Comparison of ENCODE assay signal across 21 mouse cellular contexts in the genomic region with DNA sequence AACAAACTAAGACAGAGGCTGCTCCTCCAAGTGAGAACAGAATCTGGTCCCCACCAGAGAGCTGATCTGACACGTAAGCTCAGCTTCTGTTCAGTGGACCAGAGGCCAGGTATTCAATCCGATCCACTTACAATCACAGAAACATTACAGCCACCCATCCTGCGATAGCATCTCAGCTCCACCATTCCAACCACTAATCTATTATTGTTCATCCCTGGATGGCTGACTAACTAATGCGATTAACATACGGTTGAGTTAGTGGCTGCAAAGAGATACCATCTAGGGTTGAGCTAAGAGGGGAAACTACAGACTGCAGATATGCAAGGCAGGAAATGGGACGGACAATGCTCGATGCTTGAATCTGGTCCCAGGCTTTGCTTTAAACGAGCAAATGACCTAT.
"Had no signal": no experiment of that assay in that cellular context is flagged by ENCODE, and none has a peak within 500 bp of the region (broad histone marks: within the 10 kb centered on the region; RNA-seq: fewer than 3 reads in every experiment).

No protein-coding gene starts in this region.

- H3K9me3 ChIP-seq: liver, embryonic 13.5 days; liver, embryonic 15.5 days; lung, embryonic 15.5 days; midbrain, embryonic 12.5 days; neural tube, embryonic 13.5 days; neural tube, embryonic 15.5 days had no signal

- H3K4me3 ChIP-seq: liver, embryonic 13.5 days; liver, embryonic 15.5 days; lung, embryonic 15.5 days; midbrain, embryonic 12.5 days; myocyte; neural tube, embryonic 13.5 days; neural tube, embryonic 15.5 days had no signal

- H3K9ac ChIP-seq: liver, embryonic 13.5 days; liver, embryonic 15.5 days; liver, postnatal 0 days; lung, embryonic 15.5 days; midbrain, embryonic 12.5 days; neural tube, embryonic 13.5 days; neural tube, embryonic 15.5 days had no signal

- ATAC-seq: liver, postnatal 0 days; lung, postnatal 0 days; midbrain, embryonic 16.5 days had no signal

- DNase-seq: liver, embryonic 13.5 days; liver, postnatal 0 days; lung, adult 2 months; lung, postnatal 14 days; lung, postnatal 36 days; midbrain, embryonic 14.5 days; right cerebral cortex, adult 18-20 months; right cerebral cortex, postnatal 25 days; right cerebral cortex, postnatal 4 days; spleen, adult 18-20 months; thymus, adult 2 months; thymus, postnatal 25 days; thymus, postnatal 4 days had no signal

- H3K27ac ChIP-seq: liver, embryonic 13.5 days; liver, embryonic 15.5 days; lung, embryonic 15.5 days; midbrain, embryonic 12.5 days; neural tube, embryonic 13.5 days; neural tube, embryonic 15.5 days had no signal

- H3K4me1 ChIP-seq: liver, embryonic 13.5 days; liver, embryonic 15.5 days; lung, embryonic 15.5 days; midbrain, embryonic 12.5 days; neural tube, embryonic 13.5 days; neural tube, embryonic 15.5 days had no signal

- H3K27me3 ChIP-seq: liver, embryonic 13.5 days; liver, embryonic 15.5 days; lung, embryonic 15.5 days; midbrain, embryonic 12.5 days had no signal

- H3K4me2 ChIP-seq: liver, embryonic 13.5 days; liver, embryonic 15.5 days; lung, embryonic 15.5 days; midbrain, embryonic 12.5 days; neural tube, embryonic 13.5 days; neural tube, embryonic 15.5 days had no signal

- H3K36me3 ChIP-seq: liver, embryonic 13.5 days; liver, embryonic 15.5 days; lung, embryonic 15.5 days; midbrain, embryonic 12.5 days; neural tube, embryonic 13.5 days; neural tube, embryonic 15.5 days had no signal
